Mouse (Mus musculus) thymus, adult 18-20 months (tissue): ENCODE data around the gene Sox1.

Source experiments
- DNase-seq, 2 experiments: peaks; one replicate each; pipeline ENCODE4 v3.0.0; 2022; ENCODE audit warnings: mixed read lengths in 2 of 2

The Sox1 gene

GRCm38 (mm10) chr8:12427886-12428799 lies 33.0 kb downstream of the Sox1 start:
- no peak for DNase-seq

- no peak for DNase-seq
These were observed 33.8 kb downstream of the Sox1 start for GRCm38 (mm10) chr8:12428931-12429330.

DNA sequence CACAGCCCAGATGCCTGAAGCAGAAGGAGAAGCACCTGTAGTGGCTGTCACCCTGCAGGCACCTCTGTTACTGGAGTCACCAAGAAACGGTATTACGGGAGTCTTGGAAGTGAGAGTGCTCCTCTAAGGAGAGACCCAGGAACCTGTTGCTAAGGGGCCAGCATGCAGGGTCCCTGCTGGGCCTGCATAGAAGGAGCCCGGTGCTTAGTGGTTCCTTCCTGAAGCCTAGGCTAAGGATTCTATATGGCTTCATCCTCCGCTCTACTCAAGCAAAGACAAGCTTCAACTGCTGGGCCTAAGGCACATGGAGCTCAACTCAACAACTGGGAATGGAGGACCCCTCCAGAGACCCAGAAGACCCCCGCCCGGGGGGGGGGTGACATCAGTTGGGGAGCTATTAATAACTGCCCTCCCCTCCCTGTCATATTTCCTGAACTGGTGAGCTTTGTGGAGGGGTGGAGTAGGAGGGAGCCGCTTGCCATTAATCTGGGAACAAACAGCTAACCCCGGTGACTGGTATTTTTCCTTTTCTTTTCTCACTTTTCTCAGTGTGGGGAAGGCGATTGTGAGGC lies 34.6 kb downstream of the Sox1 start:
- DNase-seq, result no peak

DNA sequence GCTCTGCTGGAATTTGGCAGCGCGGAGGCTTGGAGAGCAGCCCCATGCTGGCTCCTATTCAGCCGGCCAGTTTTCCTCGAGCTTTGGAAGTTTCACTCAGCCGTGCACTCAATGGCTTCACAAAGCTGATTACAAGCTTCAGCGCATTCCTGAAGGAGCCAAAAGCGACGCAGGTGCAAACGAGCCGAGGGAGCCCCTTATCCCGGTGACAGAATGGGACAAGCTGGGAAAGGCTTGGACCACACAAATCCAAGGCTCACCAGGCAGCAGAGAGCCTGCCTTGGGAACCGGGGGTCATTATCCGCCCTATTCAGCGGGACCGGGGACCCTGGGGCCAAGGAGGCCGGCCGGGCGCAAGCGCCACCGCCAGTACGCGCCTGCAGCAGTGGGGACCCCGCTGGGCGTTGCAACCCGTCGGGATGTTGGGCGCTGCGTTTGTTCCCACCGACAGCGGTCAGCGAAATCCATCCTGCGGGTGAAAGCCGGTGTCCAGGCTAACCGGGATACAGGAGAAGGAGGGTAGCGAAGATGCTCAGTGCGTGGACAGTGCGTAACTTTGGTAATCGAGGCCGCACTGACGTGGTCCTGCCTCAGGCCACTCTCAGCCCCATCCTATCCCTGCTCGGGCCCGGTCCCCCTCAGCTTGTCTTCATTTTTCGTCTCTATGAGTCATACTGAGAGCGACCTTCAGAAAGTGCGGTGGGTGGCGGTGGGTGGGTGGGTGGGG lies 35.2 kb downstream of the Sox1 start:
- DNase-seq, result no peak

DNA sequence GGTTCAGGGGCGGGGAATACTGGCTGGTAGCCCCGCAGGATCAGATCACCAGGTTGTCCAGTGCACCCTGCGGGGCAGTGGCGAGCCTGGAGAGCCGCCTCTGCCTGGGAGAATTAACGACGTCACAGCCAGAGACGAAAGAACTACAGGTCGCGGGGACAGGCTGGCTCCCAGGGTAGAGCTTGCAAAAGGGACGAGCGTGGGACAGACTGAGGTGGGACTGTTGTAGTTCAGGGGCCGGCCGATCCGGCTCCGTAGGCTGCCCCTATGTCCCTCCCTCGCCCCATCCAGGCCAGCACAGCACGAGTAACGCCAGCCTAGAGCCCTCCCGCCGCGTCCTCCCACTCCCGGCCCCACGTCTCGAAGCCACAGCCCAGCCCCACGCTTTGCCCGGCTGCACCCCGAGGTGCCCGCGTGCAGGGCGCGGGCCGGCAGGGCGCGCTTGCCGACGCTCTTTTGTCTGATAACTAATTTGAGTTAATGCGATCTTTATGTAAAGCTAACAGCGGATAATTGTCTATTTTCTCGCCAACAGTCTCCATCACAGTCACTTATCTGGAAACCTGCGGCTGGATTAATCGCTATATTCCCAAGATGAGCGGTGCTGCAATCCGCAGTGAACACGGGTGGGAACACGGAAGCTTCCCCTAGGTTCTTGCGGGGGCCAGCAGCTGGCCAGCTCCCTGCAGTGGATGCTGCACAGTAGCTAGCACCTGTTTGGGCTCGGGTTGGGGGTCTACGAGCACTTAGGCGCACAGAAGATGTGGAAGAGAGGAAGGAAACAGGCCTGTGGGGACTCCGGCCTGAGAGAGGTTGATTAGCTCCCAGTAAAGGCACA lies 36.0 kb downstream of the Sox1 start:
- no peak for DNase-seq

DNA sequence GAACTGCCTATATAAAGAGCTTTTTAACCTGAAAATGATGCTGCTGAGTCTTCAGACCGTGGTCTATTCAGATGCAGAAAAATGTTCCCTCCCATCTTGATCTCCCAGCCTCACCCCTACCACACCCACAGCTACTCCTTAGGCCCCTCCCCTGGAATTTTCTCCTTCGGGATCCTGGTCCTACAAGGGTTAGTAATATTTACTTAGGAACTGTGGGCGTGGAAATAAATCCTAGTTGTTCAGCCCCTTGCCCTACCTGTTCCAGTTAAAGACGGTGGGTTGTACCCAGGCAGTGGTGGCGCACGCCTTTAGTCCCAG lies 36.6 kb downstream of the Sox1 start:
- DNase-seq, result no peak

GRCm38 (mm10) chr8:12432546-12432945 lies 37.5 kb downstream of the Sox1 start:
- DNase-seq, result no peak

GRCm38 (mm10) chr8:12434771-12435170 lies 39.7 kb downstream of the Sox1 start:
- no peak for DNase-seq

DNA sequence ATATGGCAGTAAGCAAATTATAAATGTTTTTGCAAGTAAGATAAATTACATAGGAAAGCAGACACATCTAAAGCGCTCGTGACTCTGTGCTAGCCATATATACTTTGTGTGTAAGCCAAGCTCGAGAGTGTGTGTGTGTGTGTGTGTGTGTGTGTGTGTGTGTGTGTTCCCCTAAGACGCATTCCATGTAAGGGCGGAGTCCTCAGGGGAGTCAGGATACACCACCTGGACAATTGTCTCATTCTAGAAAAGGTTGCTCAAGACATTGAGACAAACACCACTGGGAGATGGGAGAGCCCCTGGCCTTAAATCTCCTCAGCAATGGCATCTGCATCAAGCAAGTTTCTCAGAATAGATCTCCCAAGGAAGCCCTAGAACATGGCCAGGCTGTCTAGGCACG lies 42.9 kb downstream of the Sox1 start:
- DNase-seq, result no peak

GRCm38 (mm10) chr8:12439044-12439443 lies 43.9 kb downstream of the Sox1 start:
- no peak for DNase-seq

DNA sequence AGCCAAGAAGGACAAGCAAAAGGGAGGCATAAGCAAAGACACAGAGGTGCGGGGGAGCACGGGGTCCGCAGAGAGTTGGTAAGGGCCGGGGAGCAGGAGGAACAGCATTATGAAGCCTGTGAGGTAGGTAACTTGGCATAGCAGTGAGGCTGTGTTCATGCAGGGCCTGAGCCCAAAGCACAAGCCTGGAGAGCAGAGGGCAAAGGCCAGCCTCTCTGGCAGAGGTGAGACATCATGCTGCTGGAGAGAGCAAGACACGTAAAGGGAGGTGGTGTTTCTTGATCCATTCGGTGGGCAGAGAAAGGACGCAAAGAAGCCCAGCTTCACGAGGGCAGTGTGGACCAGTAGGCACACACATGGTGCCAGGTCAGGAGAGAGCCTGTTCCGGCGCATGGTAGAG lies 44.8 kb downstream of the Sox1 start:
- DNase-seq, result no peak

DNA sequence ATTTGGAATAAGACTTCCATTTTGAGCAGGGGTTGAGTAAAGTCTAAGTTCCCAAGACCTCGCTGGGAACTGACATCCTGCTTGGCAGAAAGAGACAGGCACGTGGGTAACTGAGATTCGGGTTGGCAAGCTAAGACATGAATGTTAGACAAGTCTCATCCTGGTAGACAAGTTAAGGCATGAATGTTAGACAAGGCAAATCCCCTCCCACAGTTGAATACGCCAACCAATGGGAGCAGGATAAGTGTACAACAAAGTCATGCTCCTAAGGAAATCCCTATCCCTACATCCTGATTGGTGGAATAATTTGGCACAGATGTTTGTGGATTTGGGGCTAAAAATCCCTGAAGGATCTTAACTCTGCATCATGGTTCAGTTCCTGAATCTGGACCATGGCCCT lies 45.9 kb downstream of the Sox1 start:
- no peak for DNase-seq

GRCm38 (mm10) chr8:12445258-12445657 lies 50.2 kb downstream of the Sox1 start:
- DNase-seq, result no peak

- DNase-seq, result no peak
These were observed 51.0 kb downstream of the Sox1 start for GRCm38 (mm10) chr8:12445926-12446680.
